Mouse (Mus musculus) embryonic facial prominence, embryonic 11.5 days (tissue): ENCODE measurements at regions not wholly inside any gene's neighbourhood (a gene's known extent, or its start where the extent isn't known, plus 50 kb on each side); places are given as distances from the start of the nearest gene placed in this dataset.

ENCODE experiments used
- ATAC-seq: fragments of 200-750 bp; cut with Nextera tagmentation; replicated peaks from 2 replicates; pipeline ENCODE4 v1.8.0; 2017; ENCODE audit warnings: low read depth; ENCODE audit not compliant: insufficient number of reproducible peaks, low FRiP score, low TSS enrichment
- DNase-seq: peaks from one replicate; pipeline ENCODE4 v3.0.0-alpha.2; 2015; ENCODE audit warnings: low spot score
- H3K27ac ChIP-seq: fragments of 300-500 bp; sonication (generic); replicated peaks from 2 replicates; pipeline ENCODE4 v1.5.1; 2014; ENCODE audit warnings: mild to moderate bottlenecking, low read depth, low read length, control low read depth
- H3K27me3 ChIP-seq: fragments of 300-500 bp; sonication (generic); 2 replicates; pipeline ENCODE4 v1.6.1; 2014; ENCODE audit warnings: mild to moderate bottlenecking, low read length, moderate library complexity, mixed read lengths; ENCODE audit not compliant: control insufficient read depth, insufficient read depth
- H3K36me3 ChIP-seq: fragments of 300-500 bp; sonication (generic); replicated peaks from 2 replicates; pipeline ENCODE4 v1.6.1; 2014; ENCODE audit warnings: low read depth, mild to moderate bottlenecking, low read length, moderate library complexity, mixed read lengths; ENCODE audit not compliant: control insufficient read depth, insufficient read depth
- H3K4me1 ChIP-seq: fragments of 300-500 bp; sonication (generic); 2 replicates; pipeline ENCODE4 v1.6.1; 2014; ENCODE audit warnings: low read length, mixed read lengths; ENCODE audit not compliant: control insufficient read depth, insufficient read depth
- H3K4me2 ChIP-seq: fragments of 300-500 bp; sonication (generic); 2 replicates; pipeline ENCODE4 v1.6.1; 2014; ENCODE audit warnings: low read depth, mild to moderate bottlenecking, control low read depth, low read length, moderate library complexity
- H3K4me3 ChIP-seq: fragments of 300-500 bp; sonication (generic); 2 replicates; pipeline ENCODE4 v1.5.1; 2014; ENCODE audit warnings: low read depth, low read length, control low read depth
- H3K9ac ChIP-seq: fragments of 300-500 bp; sonication (generic); replicated peaks from 2 replicates; pipeline ENCODE4 v1.6.1; 2014; ENCODE audit warnings: mild to moderate bottlenecking, control low read depth, low read length
- H3K9me3 ChIP-seq: fragments of 300-500 bp; sonication (generic); replicated peaks from 2 replicates; pipeline ENCODE4 v1.6.1; 2016; ENCODE audit warnings: mild to moderate bottlenecking, low read length, inconsistent platforms, mixed read lengths; ENCODE audit not compliant: control insufficient read depth
- WGBS: fragments of 180-500 bp; shearing (Covaris S2); extraction: QIAGEN DNeasy Blood & Tissue Kit; methylation state at CpG from one replicate; pipeline ENCODE4 v1.1.7; 2014; 5-methylcytosine and 5-hydroxymethylcytosine counted together

GRCm38 (mm10) chr17:9751348-9752170 lies 82.0 kb upstream of the Pabpc6 start:
- Histone ChIP-seq H3K27me3 (no peaks in the 10 kb centered on the region), H3K4me1 (no peaks in the 10 kb centered on the region), H3K9me3 (no peaks in the 10 kb centered on the region), H3K27ac (no peak overlapping the region), H3K4me2 (no peak overlapping the region), H3K4me3 (no peak overlapping the region), H3K36me3 (no peaks in the 10 kb centered on the region), H3K9ac (no peak overlapping the region)
- 42% methylated on average over 13 of the region's 13 CpGs for WGBS
- DNase-seq (no peak), ATAC-seq (no peak)

- Histone ChIP-seq H3K4me2 (no peak overlapping the region), H3K4me3 (no peak overlapping the region), H3K36me3 (no peaks in the 10 kb centered on the region), H3K9ac (no peak overlapping the region), H3K27ac (no peak overlapping the region), H3K27me3 (no peaks in the 10 kb centered on the region), H3K9me3 (no peaks in the 10 kb centered on the region), H3K4me1 (no peaks in the 10 kb centered on the region)
- ATAC-seq (no peak), DNase-seq (no peak)
- 92% methylated on average over 8 of the region's 8 CpGs for WGBS
These were observed 80.5 kb upstream of the Pabpc6 start for GRCm38 (mm10) chr17:9750046-9750445.

GRCm38 (mm10) chr17:9749301-9749700 lies 79.8 kb upstream of the Pabpc6 start:
- no peak for DNase-seq
- no peaks in the 10 kb centered on the region for H3K27me3 ChIP-seq
- no peak for ATAC-seq
- WGBS = 93% methylated on average over 3 of the region's 3 CpGs
- H3K9me3 ChIP-seq = no peaks in the 10 kb centered on the region
- H3K4me2 ChIP-seq = no peak overlapping the region
- no peak overlapping the region for H3K4me3 ChIP-seq
- H3K9ac ChIP-seq = no peak overlapping the region
- no peaks in the 10 kb centered on the region for H3K4me1 ChIP-seq
- H3K36me3 ChIP-seq = no peaks in the 10 kb centered on the region
- H3K27ac ChIP-seq = no peak overlapping the region

GRCm38 (mm10) chr17:9747893-9748292 lies 78.4 kb upstream of the Pabpc6 start:
- Histone ChIP-seq H3K4me2 (no peak overlapping the region), H3K27ac (no peak overlapping the region), H3K36me3 (no peaks in the 10 kb centered on the region), H3K4me1 (no peaks in the 10 kb centered on the region), H3K27me3 (no peaks in the 10 kb centered on the region), H3K9me3 (no peaks in the 10 kb centered on the region), H3K4me3 (no peak overlapping the region), H3K9ac (no peak overlapping the region)
- ATAC-seq (no peak), DNase-seq (no peak)
- WGBS = 90% methylated on average over 2 of the region's 2 CpGs

- WGBS = 89% methylated on average over 5 of the region's 5 CpGs
These were observed 73.8 kb upstream of the Pabpc6 start for GRCm38 (mm10) chr17:9743342-9743741.

GRCm38 (mm10) chr17:9741321-9741720 lies 71.8 kb upstream of the Pabpc6 start:
- DNase-seq = no peak
- H3K4me1 ChIP-seq = no peaks in the 10 kb centered on the region
- no peak overlapping the region for H3K9ac ChIP-seq
- H3K27me3 ChIP-seq = no peaks in the 10 kb centered on the region
- WGBS = 91% methylated on average over 5 of the region's 5 CpGs
- H3K4me2 ChIP-seq = no peak overlapping the region
- H3K36me3 ChIP-seq = no peaks in the 10 kb centered on the region
- no peak overlapping the region for H3K27ac ChIP-seq
- no peak overlapping the region for H3K4me3 ChIP-seq
- ATAC-seq = no peak
- H3K9me3 ChIP-seq = no peaks in the 10 kb centered on the region

More at GRCm38 (mm10) chr17:9743342-9743741, 73.8 kb upstream of the Pabpc6 start:
- Histone ChIP-seq H3K4me3 (no peak overlapping the region), H3K4me2 (no peak overlapping the region), H3K4me1 (no peaks in the 10 kb centered on the region), H3K27ac (no peak overlapping the region), H3K9me3 (no peaks in the 10 kb centered on the region), H3K27me3 (no peaks in the 10 kb centered on the region), H3K36me3 (no peaks in the 10 kb centered on the region), H3K9ac (no peak overlapping the region)
- DNase-seq (no peak), ATAC-seq (no peak)

GRCm38 (mm10) chr17:9729020-9729419 lies 59.5 kb upstream of the Pabpc6 start:
- Histone ChIP-seq H3K36me3 (no peaks in the 10 kb centered on the region), H3K4me2 (no peak overlapping the region), H3K9me3 (no peaks in the 10 kb centered on the region), H3K4me1 (no peaks in the 10 kb centered on the region), H3K9ac (no peak overlapping the region), H3K4me3 (no peak overlapping the region), H3K27ac (no peak overlapping the region), H3K27me3 (no peaks in the 10 kb centered on the region)
- 59% methylated on average over 3 of the region's 3 CpGs for WGBS
- no peak for DNase-seq
- no peak for ATAC-seq

- Histone ChIP-seq H3K4me1 (no peaks in the 10 kb centered on the region), H3K9me3 (no peaks in the 10 kb centered on the region), H3K27me3 (no peaks in the 10 kb centered on the region), H3K4me2 (no peak overlapping the region), H3K4me3 (no peak overlapping the region), H3K27ac (no peak overlapping the region), H3K36me3 (no peaks in the 10 kb centered on the region), H3K9ac (no peak overlapping the region)
- ATAC-seq = no peak; the same call in 1 of the 2 replicates
- DNase-seq = no peak
- WGBS = 45% methylated on average over 10 of the region's 10 CpGs
These were observed 56.4 kb upstream of the Pabpc6 start for GRCm38 (mm10) chr17:9725704-9726469.
